Mouse (Mus musculus): Measurements from ENCODE around the gene Ulk4. TPM values are rescaled to one million over a fixed set of nuclear protein-coding genes. Genes with fewer than 3 reads are reported as not detected.
A peak's percentile ranks its signal among the peaks of the same experiment; 100 is the strongest.

Gene Ulk4
- polyA plus RNA-seq (2016; fragmentation: Nextera tagmentation; extraction: Ambion mirVana), result 193 and 212 TPM in 2 replicates

DNA sequence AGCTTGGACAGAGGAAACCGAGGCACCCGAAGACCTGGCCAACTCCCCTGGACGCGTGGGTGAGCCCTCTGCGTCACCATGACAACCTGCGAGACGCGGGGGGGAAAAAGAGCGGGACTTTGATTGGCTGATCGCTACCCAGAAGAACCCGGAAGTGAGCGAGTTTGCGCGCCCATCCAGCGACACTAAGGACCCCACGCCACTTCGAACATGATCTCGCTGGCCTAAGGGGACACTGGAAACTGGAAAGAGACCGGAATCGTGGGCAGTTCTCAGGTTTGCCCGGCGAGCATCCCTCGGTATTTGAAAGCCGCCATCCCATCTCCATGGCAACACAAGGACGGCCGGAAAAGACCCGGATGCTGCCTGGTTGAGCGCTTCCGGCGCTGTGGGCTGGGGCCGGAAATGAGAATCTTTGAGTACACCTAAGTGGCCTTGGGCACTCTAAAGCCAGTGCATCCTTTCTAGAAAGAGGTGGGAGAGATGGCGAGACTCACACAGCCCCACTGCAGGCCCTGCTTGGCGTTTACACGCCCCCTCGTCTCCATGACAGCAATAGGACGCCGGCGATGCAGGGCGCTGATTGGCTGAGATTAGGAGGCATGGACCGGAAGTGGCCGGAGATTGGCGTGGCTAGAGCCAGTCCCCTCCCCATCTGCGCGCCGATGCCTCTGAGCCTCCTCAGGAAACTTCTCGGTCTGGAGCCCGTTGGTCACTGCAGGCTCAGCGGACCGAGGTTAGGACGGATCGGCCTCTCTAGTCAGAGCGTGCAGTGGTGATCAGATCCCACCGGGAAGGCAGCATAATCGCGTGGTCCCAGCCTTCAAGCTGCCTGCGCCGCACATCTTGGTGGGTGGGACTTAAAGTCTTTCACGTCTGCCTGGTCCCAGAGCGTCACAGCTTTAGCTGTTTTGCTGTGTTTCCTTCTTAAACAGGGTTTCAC is at the start of gene Ulk4:
Ulk4 (minus strand) TSS at position 80 of the 943 bp plus-strand sequence.
- H3K27ac ChIP-seq, result peak within 1 kb of the TSS; percentile 81
- peaks cover 12% of the 10 kb centered on the region; the same call in 1 of the 2 replicates for H3K4me1 ChIP-seq (replicated peaks)
- H3K36me3 ChIP-seq, result peaks cover 5% of the 10 kb centered on the region
- H3K9me3 ChIP-seq, result peaks cover 3% of the 10 kb centered on the region; the same call in 1 of the 2 replicates
- H3K9ac ChIP-seq (replicated peaks), result peak within 1 kb of the TSS; percentile 66
- no peaks in the 10 kb centered on the region for H3K27me3 ChIP-seq
- under 1% methylated on average over 59 of the region's 59 CpGs for WGBS
- peak within 1 kb of the TSS; percentile 63 for H3K4me3 ChIP-seq (replicated peaks)
- H3K4me2 ChIP-seq, result peak within 1 kb of the TSS; percentile 79
- peak; percentile 95 for ATAC-seq (ENCODE audit: insufficient number of reproducible peaks, insufficient read depth, low FRiP score, low TSS enrichment, low read depth)

- Histone ChIP-seq H3K9ac (replicated peaks) (no peak overlapping the region), H3K27ac (no peak overlapping the region), H3K9me3 (no peaks in the 10 kb centered on the region), H3K4me2 (no peak overlapping the region), H3K4me3 (replicated peaks) (no peak overlapping the region), H3K4me1 (replicated peaks) (peaks cover 22% of the 10 kb centered on the region), H3K27me3 (no peaks in the 10 kb centered on the region), H3K36me3 (0 out of 2 replicates have a peak, but pooled peaks cover 9% of the 10 kb centered on the region)
- no peak for ATAC-seq (ENCODE audit: insufficient number of reproducible peaks, insufficient read depth, low FRiP score, low TSS enrichment, low read depth)
- WGBS, result 91% methylated on average over 14 of the region's 14 CpGs
Measured at GRCm38 (mm10) chr9:121322034-121322433, 45.0 kb upstream of the Ulk4 start.

DNA sequence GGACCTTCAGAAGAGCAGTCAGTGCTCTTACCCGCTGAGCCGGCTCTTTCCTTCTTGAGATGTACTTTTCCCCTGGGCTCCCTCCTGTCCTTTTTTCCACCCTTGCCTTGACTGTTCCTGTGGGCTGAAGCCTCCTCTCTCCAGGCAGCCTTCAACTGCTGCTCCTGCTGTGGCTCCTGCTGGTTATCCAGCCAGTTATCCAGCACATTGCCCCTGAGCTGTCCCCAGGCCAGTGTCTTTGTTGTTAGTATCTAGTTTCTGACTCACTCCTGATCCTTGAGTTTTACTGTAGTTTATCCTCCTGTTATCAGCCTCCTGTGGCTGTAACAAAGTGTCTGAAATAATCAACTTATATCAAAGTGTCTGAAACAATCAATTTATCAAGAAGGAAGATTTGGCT is 44.1 kb upstream of the Ulk4 start:
- no peak overlapping the region for H3K27ac ChIP-seq
- no peak overlapping the region for H3K4me3 ChIP-seq (replicated peaks)
- ATAC-seq (ENCODE audit: insufficient number of reproducible peaks, insufficient read depth, low FRiP score, low TSS enrichment, low read depth), result no peak
- peaks cover 27% of the 10 kb centered on the region for H3K4me1 ChIP-seq (replicated peaks)
- WGBS, result 95% methylated on average over 2 of the region's 2 CpGs
- H3K27me3 ChIP-seq, result no peaks in the 10 kb centered on the region
- 0 out of 2 replicates have a peak, but pooled peaks cover 9% of the 10 kb centered on the region for H3K36me3 ChIP-seq
- H3K9ac ChIP-seq (replicated peaks), result no peak overlapping the region
- H3K4me2 ChIP-seq, result no peak overlapping the region
- no peaks in the 10 kb centered on the region for H3K9me3 ChIP-seq

GRCm38 (mm10) chr9:121320433-121320832 is 43.4 kb upstream of the Ulk4 start:
- WGBS, result 65% methylated on average over 2 of the region's 2 CpGs
- H3K27me3 ChIP-seq, result no peaks in the 10 kb centered on the region
- no peak overlapping the region for H3K4me3 ChIP-seq (replicated peaks)
- no peak overlapping the region for H3K4me2 ChIP-seq
- 0 out of 2 replicates have a peak, but pooled peaks cover 9% of the 10 kb centered on the region for H3K36me3 ChIP-seq
- H3K9me3 ChIP-seq, result no peaks in the 10 kb centered on the region
- H3K9ac ChIP-seq (replicated peaks), result no peak overlapping the region
- ATAC-seq (ENCODE audit: insufficient number of reproducible peaks, insufficient read depth, low FRiP score, low TSS enrichment, low read depth), result no peak
- H3K4me1 ChIP-seq (replicated peaks), result peaks cover 32% of the 10 kb centered on the region
- peak overlapping the region; percentile 79 for H3K27ac ChIP-seq

DNA sequence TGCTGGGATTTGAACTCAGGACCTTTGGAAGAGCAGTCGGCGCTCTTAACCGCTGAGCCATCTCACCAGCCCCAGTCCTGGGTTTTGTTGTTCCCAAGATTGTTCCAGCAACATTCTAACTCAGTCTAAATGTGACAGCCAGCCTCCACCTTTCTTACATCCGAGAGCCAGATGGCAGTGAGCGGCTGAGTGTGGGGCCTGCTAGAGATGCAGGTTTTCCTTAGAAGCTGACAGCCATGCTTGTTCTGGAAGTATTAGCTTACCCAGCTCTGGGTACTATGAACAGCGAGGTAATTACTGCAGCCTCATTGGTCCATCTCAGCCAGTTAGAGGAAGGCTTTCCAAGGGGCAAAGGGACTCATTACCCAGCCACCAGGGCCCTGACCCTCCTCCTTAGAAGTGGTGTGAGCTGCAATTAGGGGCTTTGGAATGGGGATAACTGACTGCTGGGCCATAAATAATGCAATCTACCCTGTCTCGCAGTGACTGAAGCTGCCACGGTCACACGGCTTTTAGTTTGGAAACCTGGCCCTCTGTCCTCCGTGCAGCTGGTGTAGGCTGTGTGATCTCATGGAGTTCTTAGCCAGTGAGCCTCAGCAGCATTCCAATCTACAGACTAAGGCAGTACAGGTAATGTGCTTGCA is 42.4 kb upstream of the Ulk4 start:
- Histone ChIP-seq H3K36me3 (0 out of 2 replicates have a peak, but pooled peaks cover 9% of the 10 kb centered on the region), H3K4me1 (replicated peaks) (peaks cover 42% of the 10 kb centered on the region), H3K4me3 (replicated peaks) (no peak overlapping the region), H3K27ac (peak overlapping the region; percentile 79), H3K9me3 (no peaks in the 10 kb centered on the region), H3K4me2 (no peak overlapping the region), H3K27me3 (no peaks in the 10 kb centered on the region), H3K9ac (replicated peaks) (no peak overlapping the region)
- WGBS, result 31% methylated on average over 10 of the region's 10 CpGs
- peak; percentile 74 for ATAC-seq (ENCODE audit: insufficient number of reproducible peaks, insufficient read depth, low FRiP score, low TSS enrichment, low read depth)

- H3K27ac ChIP-seq, result no peak overlapping the region
- ATAC-seq (ENCODE audit: insufficient number of reproducible peaks, insufficient read depth, low FRiP score, low TSS enrichment, low read depth), result no peak
- 0 out of 2 replicates have a peak, but pooled peaks cover 5% of the 10 kb centered on the region for H3K36me3 ChIP-seq
- 66% methylated on average over 12 of the region's 12 CpGs for WGBS
- H3K27me3 ChIP-seq, result no peaks in the 10 kb centered on the region
- H3K9me3 ChIP-seq, result no peaks in the 10 kb centered on the region
- no peak overlapping the region for H3K4me3 ChIP-seq (replicated peaks)
- peaks cover 68% of the 10 kb centered on the region for H3K4me1 ChIP-seq (replicated peaks)
- no peak overlapping the region for H3K9ac ChIP-seq (replicated peaks)
- no peak overlapping the region for H3K4me2 ChIP-seq
Measured at GRCm38 (mm10) chr9:121316621-121317405, 39.8 kb upstream of the Ulk4 start.

DNA sequence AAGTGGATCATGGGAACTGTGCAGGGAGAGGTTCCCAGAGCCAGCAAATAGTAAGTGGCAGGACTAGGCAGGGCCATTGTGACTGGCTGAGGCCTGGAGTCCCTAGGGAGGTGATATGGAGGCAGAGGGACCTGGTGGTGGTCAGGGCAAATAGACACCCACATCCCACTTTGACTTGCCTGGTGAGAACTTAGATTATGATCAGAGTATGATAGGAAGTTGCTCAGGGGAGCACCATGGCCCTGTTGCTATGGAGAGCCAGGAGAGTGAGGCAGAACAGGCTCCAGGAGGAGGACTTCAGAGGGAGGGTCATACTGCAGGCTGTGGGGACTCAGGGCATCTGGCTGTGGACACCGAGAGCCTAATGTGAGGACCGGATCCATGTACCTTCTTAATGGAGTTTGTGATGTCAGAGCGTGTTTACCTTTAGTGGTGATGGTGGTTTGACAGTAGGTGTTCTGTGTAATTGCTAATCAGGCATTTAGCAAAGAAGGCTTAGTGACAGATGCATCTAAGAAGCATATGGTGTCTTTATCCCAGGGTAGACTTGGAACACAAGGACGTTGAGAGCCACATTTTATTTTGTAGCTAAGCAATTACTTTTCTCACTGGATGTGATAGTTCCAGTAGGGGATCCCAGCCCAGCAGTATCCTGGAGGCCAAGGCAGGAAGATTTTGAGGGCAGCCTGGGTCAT is 39.1 kb upstream of the Ulk4 start:
- Histone ChIP-seq H3K36me3 (0 out of 2 replicates have a peak, but pooled peaks cover 4% of the 10 kb centered on the region), H3K4me1 (replicated peaks) (peaks cover 68% of the 10 kb centered on the region), H3K4me2 (no peak overlapping the region), H3K27ac (no peak overlapping the region), H3K9me3 (no peaks in the 10 kb centered on the region), H3K4me3 (replicated peaks) (no peak overlapping the region), H3K27me3 (no peaks in the 10 kb centered on the region), H3K9ac (replicated peaks) (no peak overlapping the region)
- no peak for ATAC-seq (ENCODE audit: insufficient number of reproducible peaks, insufficient read depth, low FRiP score, low TSS enrichment, low read depth)
- 65% methylated on average over 4 of the region's 4 CpGs for WGBS

GRCm38 (mm10) chr9:121314541-121315152 is 37.6 kb upstream of the Ulk4 start:
- Histone ChIP-seq H3K36me3 (0 out of 2 replicates have a peak, but pooled peaks cover 4% of the 10 kb centered on the region), H3K27me3 (no peaks in the 10 kb centered on the region), H3K9ac (replicated peaks) (peak overlapping the region; percentile 45; the same call in 1 of the 2 replicates), H3K9me3 (no peaks in the 10 kb centered on the region), H3K4me3 (replicated peaks) (peak overlapping the region; percentile 29), H3K27ac (peak overlapping the region; percentile 85), H3K4me1 (replicated peaks) (peaks cover 59% of the 10 kb centered on the region), H3K4me2 (peak overlapping the region; percentile 69)
- no peak for ATAC-seq (ENCODE audit: insufficient number of reproducible peaks, insufficient read depth, low FRiP score, low TSS enrichment, low read depth)
- 10% methylated on average over 14 of the region's 14 CpGs for WGBS

DNA sequence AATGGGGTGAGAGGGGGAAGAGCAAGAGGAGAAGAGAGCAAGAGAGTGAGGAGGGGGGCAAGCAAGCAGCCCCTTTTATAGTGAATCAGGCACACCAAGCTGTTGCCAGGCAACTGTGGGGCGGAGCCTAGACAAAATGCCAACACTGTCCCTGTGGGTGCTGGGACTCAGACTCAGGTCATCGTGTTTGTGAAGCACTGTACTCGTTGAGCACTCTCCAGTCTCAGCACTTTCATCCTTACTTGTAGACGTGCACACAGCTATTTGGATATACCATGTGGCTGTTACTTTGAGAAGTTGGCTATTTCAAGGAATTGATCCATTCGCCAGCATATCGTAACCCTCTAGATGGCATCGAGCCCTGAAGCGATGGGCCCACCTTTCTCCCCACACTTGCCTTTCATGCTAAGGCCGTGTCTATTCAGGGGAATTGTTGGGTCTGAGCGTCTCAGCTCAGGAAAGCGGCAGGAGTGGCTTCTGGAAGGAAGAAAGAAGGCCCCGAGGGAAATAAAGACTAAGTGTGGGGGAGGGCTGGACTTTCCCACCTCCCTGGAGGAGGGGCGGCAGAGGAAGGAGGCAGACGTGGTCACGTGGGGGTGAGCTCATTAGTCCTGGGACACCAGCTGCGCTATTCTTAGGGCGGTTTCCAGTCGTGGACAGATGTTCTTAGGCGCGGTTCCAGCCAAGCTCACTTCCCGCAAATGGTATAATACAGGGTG is 36.8 kb upstream of the Ulk4 start:
- Histone ChIP-seq H3K9ac (replicated peaks) (peak overlapping the region; percentile 45; the same call in 1 of the 2 replicates), H3K9me3 (no peaks in the 10 kb centered on the region), H3K4me2 (peak overlapping the region; percentile 69), H3K27me3 (no peaks in the 10 kb centered on the region), H3K36me3 (0 out of 2 replicates have a peak, but pooled peaks cover 4% of the 10 kb centered on the region), H3K27ac (peak overlapping the region; percentile 85), H3K4me3 (replicated peaks) (peak overlapping the region; percentile 29), H3K4me1 (replicated peaks) (peaks cover 60% of the 10 kb centered on the region)
- peak; percentile 57 for ATAC-seq (ENCODE audit: insufficient number of reproducible peaks, insufficient read depth, low FRiP score, low TSS enrichment, low read depth)
- WGBS, result under 1% methylated on average over 21 of the region's 21 CpGs

Data from limb, embryonic 12.5 days (tissue).